Mouse (Mus musculus) right cerebral cortex, postnatal 10 days (tissue): Measurements from ENCODE around the gene Nrm.

Experiments
- DNase-seq, 2 experiments: peaks; one replicate each; pipeline ENCODE4 v3.0.0; 2021; ENCODE audit warnings: low spot score in 2 of 2

Gene Nrm

GRCm38 (mm10) chr17:35861198-35861857, at the start of gene Nrm:
TSS of gene Nrm (plus strand) at chr17:35861318.
- DNase-seq = peak; percentile 93

- DNase-seq = no peak
Measured at GRCm38 (mm10) chr17:35812307-35812706, 48.8 kb upstream of the Nrm start.

GRCm38 (mm10) chr17:35812736-35813135, 48.4 kb upstream of the Nrm start:
- DNase-seq = no peak

- peak; percentile 81 to 82 for DNase-seq
Measured at GRCm38 (mm10) chr17:35813245-35813647, 47.9 kb upstream of the Nrm start.

- no peak for DNase-seq
Measured at GRCm38 (mm10) chr17:35813653-35814052, 47.5 kb upstream of the Nrm start.

GRCm38 (mm10) chr17:35814678-35815077, 46.4 kb upstream of the Nrm start:
- DNase-seq = no peak

GRCm38 (mm10) chr17:35815836-35816235, 45.3 kb upstream of the Nrm start:
- DNase-seq = no peak

GRCm38 (mm10) chr17:35816686-35817085, 44.4 kb upstream of the Nrm start:
- DNase-seq = no peak

GRCm38 (mm10) chr17:35817226-35817625, 43.9 kb upstream of the Nrm start:
- DNase-seq = no peak

GRCm38 (mm10) chr17:35820111-35820510, 41.0 kb upstream of the Nrm start:
- DNase-seq = no peak

GRCm38 (mm10) chr17:35821439-35822430, 39.4 kb upstream of the Nrm start, which contains the start of gene Ier3:
TSS of gene Ier3 (plus strand) at chr17:35821684.
- peak; percentile 79 for DNase-seq

- no peak for DNase-seq
Measured at GRCm38 (mm10) chr17:35822564-35822963, 38.6 kb upstream of the Nrm start.

- DNase-seq = peak; percentile 87 to 90
Measured at GRCm38 (mm10) chr17:35822964-35823937, 37.9 kb upstream of the Nrm start, which contains the start of gene Flot1. TSS of gene Flot1 (plus strand) at chr17:35823230.

GRCm38 (mm10) chr17:35824402-35824801, 36.7 kb upstream of the Nrm start:
- peak in 1 of 2 experiments; percentile 36 for DNase-seq

GRCm38 (mm10) chr17:35825109-35825850, 35.8 kb upstream of the Nrm start:
- DNase-seq = no peak

- DNase-seq = peak; percentile 87 to 90
Measured at GRCm38 (mm10) chr17:35829737-35830136, 31.4 kb upstream of the Nrm start.

- no peak for DNase-seq
Measured at GRCm38 (mm10) chr17:35832400-35833238, 28.5 kb upstream of the Nrm start.

GRCm38 (mm10) chr17:35833239-35833751, 27.8 kb upstream of the Nrm start:
- DNase-seq = peak; percentile 54 to 68

GRCm38 (mm10) chr17:35833894-35834293, 27.2 kb upstream of the Nrm start:
- peak in 1 of 2 experiments; percentile 44 for DNase-seq
